Mouse (Mus musculus) E14TG2a.4 (cell line): ENCODE results near the gene Kif11.

ENCODE experiments used
- CTCF ChIP-seq: conservative IDR thresholded peaks from 2 replicates; pipeline ENCODE4 v1.5.1; 2014; ENCODE audit warnings: low read length
- NANOG ChIP-seq: IDR thresholded peaks from 2 replicates; pipeline ENCODE4 v1.6.1; 2014; ENCODE audit warnings: borderline replicate concordance, low read length, mixed read lengths
- POU5F1 ChIP-seq: IDR thresholded peaks from 2 replicates; pipeline ENCODE4 v1.6.1; 2014; ENCODE audit warnings: low read length, borderline replicate concordance

DNA sequence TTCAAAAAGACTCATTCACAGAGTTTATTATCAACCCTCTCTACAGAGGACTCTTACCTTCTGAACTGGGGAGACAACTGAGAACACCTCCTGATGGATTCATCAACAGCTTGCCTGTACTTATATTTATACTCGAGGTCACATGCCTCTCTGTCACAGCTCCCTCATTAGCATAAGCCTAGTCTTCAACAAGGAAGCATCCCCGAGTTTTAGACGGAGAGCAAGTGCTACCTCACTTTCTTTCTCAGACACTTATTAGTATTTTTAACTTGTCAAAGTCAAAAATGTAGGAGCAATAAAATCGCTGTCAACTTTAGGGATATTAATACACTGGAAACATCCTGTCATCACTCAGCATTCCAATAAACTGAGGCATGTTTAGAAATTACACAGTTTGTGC, 38.5 kb upstream of the Kif11 start, which contains the start of gene Ide:
- no peak for TF ChIP-seq CTCF
- no peak for TF ChIP-seq NANOG
- no peak for TF ChIP-seq POU5F1
